Mouse (Mus musculus) spleen, postnatal 4 days (tissue): Measurements from ENCODE around the gene Olfr1411.

Source experiments
- DNase-seq, 2 experiments: peaks; one replicate each; pipeline ENCODE4 v3.0.0; 2022; ENCODE audit warnings: low spot score in 2 of 2

The Olfr1411 gene

DNA sequence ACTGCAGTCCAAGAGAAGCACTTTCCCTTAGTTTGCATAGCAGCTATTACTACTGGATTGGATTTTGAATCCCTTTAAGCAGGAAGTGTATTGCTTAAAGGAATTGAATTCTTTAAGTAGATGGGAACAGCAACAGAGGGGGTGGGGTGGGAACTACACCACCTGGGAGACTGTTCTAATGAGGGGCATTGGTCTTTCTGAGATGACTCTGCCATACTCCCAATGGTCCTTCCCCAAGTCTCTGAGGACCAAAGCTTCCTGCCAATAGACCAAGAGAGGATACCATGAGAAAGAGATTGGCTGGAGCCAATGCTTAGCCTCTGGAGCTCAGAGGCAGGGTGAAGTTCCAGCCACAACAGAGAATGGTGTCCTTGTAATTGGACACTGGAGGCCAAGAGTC is at the start of gene Olfr1411:
Olfr1411 (plus strand) TSS at position 301 of the 400 bp plus-strand sequence.
- no peak for DNase-seq

DNA sequence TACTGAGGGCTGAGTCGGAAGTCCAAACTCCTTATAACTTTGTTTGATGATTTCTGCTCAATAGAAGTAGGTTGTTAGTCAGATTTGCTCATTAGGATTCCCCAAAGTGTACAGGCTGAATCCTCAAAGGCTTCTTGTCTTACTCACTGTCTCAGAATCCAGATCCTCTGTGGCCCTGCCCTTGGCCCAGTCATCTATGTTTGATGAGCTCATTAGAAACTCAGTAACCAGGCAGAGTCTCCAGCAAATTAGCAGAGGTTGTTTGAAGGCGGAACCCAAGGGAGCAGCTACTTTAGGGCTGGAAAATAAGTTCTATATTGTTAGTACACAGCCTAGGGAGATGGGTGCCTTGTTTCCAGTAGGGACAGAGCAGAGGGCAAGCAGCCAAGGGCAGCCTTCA is 48.3 kb upstream of the Olfr1411 start:
- DNase-seq: no peak

DNA sequence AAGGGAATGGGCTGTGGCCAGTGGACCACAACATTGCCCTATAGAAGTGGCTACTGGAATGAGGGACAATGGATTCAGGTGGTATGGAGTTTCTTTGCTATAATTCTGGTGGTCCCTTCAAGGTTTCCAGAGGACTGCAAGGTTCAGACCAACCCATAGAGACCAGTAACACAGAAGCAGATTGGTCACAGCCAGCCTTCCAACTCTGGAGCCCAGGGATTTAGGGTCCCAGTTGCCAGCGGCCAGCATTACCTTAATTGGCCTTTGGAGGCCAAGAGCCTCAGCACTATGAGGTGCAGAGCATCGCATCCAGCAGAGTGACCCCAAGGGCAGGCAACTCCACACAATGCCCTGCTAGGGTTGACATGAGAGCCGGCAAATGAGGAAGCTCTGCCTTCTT is 23.2 kb upstream of the Olfr1411 start, which contains the start of gene Olfr1413:
Olfr1413 (plus strand) TSS at position 301 of the 400 bp plus-strand sequence.
- no peak for DNase-seq

DNA sequence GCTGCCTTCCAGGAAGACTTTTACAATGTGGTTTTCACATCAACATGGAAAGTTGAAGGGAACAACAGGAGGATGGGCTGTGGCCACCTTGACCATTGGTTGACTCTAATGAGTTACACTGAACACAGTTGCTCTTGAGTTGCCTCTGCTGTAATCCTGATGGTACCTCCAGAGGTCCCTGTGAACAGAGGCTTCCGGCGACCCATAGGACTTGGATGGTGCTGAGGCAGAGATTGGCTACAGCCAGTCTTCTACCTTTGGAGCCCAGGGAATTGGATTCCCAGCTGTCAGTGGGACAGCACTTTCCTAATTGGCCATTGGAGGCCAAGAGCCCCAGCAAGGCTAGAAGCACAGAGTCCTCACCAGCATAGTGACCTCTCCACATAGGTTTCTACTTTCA is 8.7 kb upstream of the Olfr1411 start, which contains the start of gene Olfr1412:
Olfr1412 (plus strand) TSS at position 301 of the 400 bp plus-strand sequence.
- no peak for DNase-seq

DNA sequence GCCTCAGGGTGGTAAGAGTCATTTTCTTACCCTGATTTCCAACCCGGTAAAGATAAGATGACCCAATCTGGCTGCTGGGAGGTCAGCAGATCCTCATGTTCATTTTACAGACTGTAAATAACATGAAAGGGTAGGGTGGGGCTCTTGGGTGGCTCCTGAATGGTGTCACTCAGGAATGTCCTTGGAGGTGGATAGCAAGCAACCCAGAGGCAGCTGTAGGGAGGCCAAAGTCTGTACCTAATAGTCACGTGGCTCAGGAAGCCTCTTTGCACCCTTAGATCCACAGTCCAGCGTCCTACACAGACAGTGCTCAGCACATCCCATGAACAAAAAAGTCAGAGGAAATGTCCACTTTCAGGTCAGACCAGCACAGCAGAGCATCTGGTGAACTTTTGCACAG is 1.8 kb downstream of the Olfr1411 start:
- no peak for DNase-seq

DNA sequence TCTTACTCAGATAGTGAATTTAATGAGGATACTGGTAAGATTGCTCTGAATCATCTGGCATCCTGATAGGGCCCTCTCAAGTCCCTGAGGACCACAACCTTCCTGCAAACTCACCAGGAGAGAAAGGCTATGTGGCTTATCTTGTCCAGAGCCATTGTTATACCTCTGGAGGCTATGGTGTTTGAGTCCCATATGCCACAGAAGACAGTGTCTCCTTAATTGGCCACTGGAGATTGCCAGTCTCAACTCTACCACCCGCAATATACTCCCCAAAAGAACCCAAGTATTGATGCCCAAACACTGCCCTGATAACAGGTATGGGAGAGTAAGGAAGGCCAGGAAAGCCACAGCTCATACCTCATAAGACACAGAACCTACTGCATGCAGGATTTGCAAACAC is 11.3 kb downstream of the Olfr1411 start, which contains the start of gene Olfr1410:
Olfr1410 (plus strand) TSS at position 301 of the 400 bp plus-strand sequence.
- no peak for DNase-seq

DNA sequence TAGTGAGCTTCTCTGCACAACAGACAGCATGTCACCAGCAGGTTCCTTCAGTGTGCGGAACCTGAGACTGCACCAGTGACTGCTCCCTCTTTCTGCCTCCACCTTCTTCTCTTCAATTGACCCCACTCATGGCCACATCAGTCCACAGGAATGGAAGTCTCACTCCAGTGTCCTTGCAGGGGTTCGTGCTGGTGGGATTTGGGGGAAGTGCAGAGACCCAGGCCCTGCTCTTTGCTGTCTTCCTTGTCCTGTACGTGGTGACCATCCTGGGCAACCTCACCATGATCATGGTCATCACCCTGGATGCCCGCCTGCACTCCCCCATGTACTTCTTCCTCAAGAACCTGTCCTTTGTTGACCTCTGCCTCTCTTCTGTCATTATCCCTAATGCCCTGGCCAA is 13.5 kb downstream of the Olfr1411 start:
- peak in 1 of 2 experiments; percentile 52 for DNase-seq

DNA sequence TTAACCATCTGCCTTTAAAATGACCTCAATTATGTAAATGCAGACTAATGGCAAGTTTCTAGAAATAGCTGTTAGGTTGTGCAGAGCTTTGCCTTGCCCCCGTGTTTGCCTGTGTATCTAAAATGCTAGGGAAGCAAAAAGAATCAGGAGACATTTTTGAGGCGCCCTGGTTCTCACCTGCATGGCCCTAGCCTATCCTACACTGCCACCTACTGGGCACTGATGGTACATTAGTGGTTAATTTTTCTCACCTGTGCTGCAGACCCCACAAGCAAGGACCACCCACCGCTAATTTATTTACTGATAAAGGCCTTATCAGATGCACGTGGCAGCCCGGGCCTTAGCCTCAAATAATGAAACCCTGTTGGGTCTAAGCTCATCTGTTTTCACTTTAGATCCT is 16.8 kb downstream of the Olfr1411 start:
- DNase-seq: peak; percentile 28 to 75

DNA sequence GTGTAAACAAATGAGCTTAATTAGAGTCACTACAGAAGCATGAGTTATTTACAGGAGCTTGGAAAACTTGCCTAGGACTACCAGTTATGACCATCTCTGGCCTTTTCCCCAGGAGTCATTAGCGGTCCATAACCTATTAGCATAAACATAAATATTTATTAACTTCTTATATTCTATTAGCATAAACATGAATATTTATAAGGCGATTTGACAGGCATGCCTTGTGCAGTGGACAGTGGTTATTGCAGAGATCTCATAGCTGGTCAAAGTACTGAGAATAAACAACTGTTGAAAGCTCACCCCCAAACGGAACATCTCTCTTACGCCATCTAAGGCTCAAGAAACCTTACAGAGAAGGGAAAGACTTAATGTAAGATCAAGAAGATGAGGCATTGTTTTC is 19.0 kb downstream of the Olfr1411 start:
- DNase-seq: no peak

DNA sequence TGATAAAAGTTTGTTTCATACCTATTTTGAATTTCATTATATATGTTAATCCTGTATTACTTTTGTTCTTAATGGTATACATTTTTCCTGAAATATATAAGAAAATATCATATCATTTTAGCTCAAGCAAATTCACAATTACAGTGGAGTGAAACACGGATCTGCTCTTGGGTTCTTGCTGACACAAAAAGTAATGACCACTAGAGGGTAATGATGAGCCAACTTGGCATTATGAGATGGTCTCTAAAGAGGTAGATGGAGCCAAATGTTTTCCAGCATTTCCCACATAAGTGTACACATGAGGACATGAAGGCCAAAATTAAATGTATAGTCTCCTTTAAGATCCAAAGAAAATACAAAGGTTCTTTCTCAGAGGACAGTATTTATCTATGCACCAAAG is 20.3 kb downstream of the Olfr1411 start:
- no peak for DNase-seq

DNA sequence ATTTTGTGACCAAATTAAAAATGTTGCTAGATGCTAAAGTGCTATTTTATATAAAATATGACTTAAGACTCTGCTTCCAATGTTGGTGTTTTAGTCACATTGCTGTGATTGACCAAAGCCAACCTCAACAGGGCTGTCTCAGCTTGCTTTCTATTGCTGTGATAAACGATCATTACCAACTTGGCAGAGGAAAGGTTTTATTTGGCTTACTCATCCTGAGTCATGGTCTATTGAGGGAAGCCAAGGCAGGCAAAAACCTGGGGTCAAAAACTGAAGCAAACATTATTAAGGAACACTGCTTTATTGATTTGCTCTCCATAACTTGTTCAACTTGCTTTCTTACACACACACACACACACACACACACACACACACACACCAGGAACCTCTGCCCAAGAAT is 21.8 kb downstream of the Olfr1411 start:
- no peak for DNase-seq

DNA sequence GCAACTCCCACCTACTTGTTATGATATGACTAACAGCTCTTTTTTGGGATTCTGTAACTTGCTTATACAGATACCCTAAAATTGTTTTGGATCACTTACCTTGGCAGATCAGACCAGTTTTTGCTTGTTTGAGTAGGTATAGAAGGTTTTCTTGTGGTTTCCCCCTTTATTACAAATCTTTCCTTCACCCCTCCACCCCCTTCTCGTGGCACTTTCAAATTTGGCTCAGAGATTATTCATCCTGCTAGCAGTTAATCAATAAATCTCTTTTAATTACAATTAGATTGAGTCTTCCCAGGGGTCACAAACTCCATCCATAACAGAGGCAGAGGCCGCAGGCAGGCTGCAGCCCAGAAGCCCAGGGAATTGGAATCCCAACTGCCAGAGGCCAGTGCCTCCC is 23.3 kb downstream of the Olfr1411 start, which contains the start of gene Olfr12:
Olfr12 (plus strand) TSS at position 301 of the 400 bp plus-strand sequence.
- DNase-seq: no peak

DNA sequence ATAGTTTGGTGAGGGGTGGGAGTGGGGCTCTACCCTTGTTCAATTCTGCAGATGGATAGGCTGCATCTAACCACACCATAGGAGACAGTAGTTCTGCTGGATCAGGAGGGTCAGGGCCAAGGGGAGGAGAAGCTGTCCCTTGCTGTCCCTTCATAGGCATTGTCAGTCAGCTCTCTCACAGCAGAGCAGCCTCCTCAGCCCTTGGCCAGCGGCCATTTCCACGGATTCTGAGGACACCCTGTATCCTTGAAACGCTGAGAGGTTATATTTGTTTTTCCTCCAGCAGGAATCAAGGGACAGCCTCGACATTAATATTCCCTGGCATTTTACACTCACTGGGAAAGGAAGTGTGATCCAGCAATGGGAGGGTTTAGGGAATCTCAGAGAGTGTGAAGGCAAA is 24.1 kb downstream of the Olfr1411 start:
- DNase-seq: no peak

DNA sequence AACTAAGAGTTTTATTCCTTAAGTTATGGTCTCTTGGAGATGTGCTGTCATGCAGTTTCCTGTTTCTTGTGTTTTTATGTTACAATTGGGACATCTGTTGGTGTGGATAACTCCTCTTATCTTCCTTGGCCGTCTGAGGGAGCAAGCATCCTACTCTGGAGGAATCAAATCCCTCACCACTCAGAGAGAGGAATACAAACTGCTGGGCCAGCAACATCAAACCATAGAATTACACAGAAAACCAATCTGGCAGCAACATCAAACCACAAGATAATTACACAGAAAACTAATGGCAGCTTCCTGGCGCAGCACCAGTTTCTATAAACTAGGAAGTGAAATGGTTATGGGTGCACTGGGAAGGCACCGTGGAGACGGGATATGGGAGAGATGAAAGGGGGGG is 34.0 kb downstream of the Olfr1411 start:
- DNase-seq: no peak

DNA sequence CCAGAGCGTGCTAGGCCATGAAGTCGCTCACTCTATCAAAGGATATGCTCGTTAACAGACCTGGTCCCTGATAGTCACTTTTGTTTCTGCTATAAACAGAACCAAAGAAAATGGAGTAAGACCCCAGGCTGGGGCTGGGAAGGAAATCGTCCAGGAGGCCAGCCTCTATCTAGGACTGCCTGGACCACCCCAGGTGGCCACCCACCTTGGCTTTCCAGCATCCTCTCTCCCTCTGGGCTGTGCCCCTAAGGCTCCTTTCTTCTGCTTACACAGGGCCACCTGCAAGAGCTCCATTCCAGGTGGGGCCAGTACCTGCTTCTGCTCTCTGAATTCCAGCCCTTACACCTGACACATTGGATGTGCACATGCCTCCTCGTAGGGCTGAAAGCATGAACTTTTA is 38.0 kb downstream of the Olfr1411 start:
- no peak for DNase-seq

DNA sequence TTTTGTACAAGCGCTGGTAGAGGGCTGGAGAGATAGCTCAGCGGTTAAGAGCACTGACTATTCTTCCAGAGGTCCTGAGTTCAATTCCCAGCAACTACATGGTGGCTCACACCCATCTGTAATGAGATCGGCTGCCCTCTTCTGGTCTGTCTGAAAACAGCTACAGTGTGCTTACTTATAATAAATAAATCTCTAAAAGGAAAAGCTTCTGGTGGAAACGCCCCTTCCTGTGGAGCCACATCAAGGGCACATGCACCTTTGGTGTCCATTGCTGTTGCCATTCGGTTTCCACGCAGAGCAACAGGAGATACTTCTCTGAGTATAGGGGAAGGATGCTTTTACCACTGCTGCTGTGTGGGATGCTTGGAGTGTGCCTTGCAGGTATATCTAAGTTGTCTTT is 38.7 kb downstream of the Olfr1411 start:
- no peak for DNase-seq

DNA sequence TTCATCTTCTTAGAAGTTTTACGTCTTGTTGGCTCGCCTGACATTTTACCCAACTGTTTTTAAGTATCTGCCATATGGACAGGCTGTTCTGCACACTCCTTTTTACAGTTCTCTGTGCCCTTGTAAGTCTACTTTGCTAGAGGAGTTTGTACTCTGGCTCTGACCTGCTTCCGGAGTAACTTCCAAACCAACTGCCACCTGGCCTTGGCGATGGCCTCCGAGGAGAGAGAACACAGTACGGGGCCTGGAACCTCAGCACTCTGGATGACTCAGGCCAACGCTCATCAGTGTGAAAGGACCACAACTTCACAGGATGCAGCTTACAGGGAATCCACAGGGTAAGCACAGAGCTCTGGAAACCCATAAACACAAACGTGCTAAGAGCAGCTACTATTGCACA is 39.5 kb downstream of the Olfr1411 start:
- no peak for DNase-seq

DNA sequence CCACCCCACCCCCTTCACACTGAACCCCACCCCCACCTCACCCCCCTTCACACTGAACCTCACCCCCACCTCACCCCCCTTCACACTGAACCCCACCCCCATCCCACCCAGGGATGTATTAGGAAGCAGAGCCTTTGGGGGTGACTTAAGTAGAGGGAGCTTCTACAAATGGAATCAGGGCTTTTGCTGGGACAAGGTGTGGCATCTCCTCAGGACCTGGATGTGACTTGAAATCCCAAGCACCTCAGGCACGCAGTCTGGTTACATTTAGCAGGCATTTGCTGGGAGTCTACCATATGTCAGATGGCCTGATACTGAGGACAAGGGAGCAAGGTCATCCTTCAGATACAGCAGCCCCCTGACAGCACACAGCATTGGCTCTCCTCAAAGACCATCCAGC is 40.4 kb downstream of the Olfr1411 start:
- DNase-seq: no peak

DNA sequence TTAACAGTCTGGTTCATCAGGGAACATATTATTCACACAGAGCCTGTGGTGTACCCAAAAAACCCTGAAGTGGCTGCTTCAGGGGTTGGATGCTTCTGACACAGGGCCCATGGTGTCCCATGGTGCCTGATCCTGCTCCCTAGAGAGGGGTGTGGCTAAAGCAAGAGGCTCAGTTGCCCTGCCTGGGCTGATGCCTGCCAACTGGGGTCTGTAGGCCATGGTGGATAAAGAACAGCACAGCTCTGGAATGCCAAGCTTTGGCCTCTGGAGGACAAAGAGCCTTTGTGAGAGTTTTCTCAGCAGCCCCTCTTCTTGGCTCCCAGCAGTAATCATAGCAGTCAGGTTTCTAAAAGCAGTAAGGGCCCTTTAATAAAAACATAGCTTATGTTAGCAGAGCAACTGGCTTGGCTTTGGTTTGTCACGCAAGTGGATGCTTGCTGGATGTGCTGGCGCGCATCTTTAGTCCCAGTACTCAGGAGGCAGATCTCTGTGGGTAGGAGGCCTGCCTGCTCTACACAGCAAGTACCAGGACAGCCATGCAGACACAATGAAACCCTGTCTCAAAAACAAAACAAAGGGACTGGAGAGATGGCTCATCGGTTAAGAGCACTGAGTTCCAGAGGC is 40.9 kb downstream of the Olfr1411 start:
- DNase-seq: no peak

DNA sequence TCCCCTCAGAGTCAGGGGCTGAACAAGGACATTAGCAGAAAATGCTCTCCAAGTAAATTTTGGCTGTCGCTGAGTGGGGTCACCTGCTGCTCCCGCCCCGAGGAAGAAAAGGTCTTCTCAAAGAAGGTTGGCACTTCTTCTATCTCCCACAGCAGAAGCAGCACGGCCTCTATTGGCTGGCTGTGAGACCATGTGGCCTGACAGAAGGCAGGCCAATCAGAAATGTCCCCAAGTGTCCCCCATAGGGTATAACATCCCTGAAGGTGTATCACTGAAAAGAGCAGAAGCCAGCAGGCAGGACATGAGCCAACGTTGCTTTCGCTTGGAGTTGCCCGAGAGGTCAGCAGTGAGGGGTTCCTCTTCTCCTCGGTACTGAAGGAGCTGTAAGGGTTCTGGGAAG is 41.8 kb downstream of the Olfr1411 start:
- no peak for DNase-seq

DNA sequence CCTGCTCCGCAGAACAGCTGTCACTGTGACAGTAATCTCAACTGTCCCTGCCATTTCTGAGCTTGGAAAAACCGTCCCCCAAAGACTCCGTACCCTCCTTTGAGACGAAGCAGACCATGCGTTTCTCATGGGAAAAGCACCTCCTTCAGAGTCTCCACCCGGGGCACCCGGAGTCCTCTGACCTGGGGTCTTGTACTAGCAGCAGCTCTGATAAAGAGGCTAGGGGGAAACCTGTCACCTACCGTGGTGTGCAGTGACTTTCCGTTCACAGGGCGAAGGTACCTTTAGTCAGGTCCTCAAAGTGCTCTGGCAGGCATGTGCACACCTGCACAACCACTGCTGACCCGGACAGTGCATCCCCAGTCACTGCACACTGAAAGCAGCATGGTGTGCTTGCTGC is 42.5 kb downstream of the Olfr1411 start:
- no peak for DNase-seq

DNA sequence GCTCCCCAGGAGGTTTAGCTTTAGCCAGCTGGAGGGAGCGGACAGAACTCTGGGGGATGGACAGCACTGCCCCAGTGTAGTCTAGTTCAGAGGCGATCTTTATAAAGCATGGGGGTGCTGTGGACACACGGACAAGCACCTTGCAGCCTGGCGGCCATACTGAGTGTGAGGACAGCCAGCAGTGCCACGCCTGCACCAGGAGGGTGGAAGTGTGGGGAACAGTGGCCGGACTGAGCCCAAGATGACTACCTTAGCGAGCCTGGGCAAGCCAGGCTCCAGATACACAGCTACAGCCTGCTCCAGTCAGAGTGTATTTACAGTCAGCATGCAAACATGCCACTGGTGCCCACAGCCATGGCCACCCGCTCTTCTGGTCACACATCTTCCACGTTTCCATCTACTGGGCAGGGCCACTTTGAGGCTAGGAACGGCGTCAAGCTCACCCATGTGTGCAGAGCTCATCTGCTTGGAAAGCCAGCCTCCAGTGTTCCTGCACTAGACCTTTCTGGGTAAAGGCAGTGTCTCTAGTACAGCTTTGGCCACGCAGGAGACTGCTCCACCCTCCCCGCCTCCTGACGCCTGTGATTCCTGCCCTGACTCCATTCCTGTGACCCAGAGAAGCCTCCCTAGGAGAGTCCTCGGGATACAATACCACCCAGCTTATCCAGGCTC is 43.4 kb downstream of the Olfr1411 start:
- DNase-seq: no peak

DNA sequence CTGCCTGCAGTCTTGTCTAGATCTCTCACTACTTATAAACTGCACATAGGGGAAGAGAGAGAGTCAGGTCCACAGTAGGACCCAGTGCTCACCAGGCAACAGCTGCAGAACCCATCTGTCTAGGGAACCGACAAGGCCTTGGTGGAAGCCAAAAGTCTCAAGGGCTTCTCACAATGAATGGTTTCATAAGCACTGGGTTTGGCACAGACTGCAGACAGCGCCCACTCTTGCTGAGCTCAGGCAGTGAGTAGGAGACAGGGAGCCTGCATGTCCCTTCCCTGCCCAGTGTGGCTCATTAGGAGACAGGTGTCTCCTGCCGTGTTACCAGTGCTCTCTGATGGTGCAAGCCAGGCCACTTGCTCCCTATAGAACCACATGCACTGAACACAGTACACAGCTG is 44.0 kb downstream of the Olfr1411 start:
- no peak for DNase-seq
